Mouse (Mus musculus): ENCODE results near the gene Khdc4.
"Not testable (repeated sequence)": the region's sequence is repeated elsewhere in the genome, so short reads cannot be mapped to it uniquely, and the experiment has no call there.

Gene Khdc4

DNA sequence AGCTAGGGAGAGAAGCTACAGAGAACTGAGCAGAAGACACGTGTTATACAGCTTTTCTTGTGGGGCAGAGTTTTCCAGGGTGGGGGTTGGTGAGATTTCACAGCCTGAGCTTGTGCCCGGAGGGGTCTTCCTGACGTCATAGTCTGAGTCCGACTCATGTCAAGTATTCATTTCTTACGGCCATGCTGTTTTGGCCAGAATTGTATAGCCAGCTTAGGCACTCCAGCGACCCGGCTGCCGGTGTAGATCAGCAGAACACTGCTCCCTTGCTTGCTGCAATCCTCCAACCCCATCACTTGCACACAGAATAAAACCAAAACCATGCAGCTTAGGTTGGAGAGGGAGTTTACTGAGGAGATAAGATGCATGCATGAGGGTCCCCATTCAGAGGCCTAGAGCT, 30.0 kb upstream of the Khdc4 start:
- no peak for DNase-seq (ENCODE audit: low spot score)

DNA sequence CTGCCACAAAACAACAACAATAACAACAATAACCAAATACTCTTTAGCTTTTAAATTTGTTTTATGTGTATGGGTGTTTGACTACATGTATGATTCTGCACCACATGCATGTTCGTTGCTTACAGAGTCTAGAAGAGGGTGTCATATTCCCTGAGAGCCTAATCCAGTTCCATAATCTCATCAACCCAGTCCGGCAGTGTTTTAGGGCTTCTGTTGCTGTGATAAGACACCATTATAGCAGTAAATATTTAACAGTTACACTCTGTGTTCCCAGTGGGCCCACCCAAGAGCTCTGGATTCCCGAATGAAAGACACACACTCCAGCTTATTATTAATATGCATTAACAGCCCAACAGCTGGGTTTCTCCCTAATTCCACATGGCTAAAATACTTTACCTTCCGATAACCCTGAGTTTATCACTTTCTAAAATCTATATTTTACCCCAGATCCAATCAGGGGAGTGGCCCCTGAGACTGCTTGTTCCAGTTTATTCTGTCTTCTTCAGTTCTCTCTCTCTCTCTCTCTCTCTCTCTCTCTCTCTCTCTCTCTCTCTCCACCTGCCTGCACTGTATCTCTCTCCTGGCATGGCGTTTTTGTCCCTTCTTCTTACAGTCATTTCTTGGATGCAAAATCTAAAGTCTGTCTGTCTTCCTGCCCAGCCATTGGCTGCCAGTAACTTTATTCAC, 27.0 kb upstream of the Khdc4 start:
- no peak for DNase-seq (ENCODE audit: low spot score)

DNA sequence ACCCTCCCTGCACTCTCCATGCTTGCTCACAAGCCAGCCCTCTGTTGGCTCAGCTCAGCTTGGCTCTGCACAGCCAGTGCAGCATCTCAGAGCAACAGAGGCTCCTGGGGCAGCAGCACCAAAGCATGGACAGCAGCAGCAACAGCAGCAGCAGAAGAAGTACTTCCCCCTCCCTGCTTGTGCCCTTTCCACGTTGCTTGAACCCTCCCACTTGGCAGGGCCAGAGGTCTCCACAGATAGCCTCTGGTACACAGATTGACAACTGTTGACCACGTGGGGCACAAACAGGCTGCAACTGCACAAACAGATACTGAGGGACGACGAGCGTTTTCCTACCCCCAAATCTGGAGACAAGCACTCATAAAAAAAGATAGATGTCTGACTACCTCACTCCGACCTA, 25.8 kb upstream of the Khdc4 start:
- no peak for DNase-seq (ENCODE audit: low spot score)

DNA sequence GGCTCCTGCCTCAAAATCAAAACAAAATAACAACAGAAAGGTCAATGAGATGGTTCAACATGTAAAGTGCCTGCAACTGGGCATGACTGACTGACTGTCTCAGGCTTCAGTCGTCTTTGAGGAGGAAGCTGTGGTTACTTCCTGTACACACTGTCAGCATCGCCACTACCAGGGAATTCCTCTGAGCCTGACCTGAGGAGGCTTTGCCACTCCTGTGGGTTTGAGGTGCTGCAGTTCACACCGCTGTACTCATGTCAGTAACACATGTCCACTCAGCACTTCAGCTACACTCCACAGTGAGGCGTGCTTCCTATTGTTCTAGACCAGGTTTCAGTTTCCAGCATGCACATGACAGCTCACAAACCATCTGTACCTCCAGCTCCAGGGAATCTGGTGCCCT, 21.5 kb upstream of the Khdc4 start:
- DNase-seq (ENCODE audit: low spot score): no peak

DNA sequence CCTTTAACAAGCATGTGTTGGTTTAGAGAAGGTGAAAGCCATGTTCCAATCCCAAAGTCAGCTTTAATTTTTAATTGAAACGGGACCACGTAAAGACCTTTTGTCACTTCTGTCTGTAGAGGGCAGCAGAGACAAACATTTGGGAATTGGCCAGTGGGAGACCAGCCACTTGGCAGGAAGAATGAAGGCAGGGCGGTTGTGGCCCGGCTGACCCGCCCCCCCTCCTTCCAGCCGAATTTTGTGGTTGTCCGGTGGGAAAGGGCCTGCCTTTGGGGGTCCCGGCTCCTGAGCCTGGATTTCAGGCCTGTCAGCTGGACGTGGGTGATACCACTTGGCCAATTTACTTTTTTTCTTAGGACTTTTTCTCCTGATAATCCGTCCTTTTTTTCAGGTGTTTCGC, 8.2 kb upstream of the Khdc4 start:
- DNase-seq (ENCODE audit: low spot score): peak; percentile 65

DNA sequence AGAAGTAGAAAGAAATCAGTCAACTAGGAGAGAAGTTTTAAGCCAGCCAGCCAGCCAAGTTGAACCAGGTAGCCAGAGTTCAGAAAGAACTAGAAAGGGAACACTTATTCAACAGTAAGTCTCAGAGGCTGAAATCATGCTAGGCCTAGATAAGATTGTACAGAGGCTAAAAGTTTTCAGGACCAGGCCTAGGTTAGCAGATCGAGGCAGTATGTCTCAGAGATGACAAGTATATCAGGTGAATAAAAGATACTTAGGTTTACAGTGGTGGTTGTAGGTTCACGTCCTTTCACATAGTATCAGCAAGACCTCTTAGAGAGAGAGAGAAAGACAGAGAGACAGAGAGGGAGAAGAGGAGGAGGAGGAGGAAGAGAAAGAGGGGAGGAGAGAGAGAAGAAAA, 1.8 kb upstream of the Khdc4 start:
- no peak for DNase-seq (ENCODE audit: low spot score)

DNA sequence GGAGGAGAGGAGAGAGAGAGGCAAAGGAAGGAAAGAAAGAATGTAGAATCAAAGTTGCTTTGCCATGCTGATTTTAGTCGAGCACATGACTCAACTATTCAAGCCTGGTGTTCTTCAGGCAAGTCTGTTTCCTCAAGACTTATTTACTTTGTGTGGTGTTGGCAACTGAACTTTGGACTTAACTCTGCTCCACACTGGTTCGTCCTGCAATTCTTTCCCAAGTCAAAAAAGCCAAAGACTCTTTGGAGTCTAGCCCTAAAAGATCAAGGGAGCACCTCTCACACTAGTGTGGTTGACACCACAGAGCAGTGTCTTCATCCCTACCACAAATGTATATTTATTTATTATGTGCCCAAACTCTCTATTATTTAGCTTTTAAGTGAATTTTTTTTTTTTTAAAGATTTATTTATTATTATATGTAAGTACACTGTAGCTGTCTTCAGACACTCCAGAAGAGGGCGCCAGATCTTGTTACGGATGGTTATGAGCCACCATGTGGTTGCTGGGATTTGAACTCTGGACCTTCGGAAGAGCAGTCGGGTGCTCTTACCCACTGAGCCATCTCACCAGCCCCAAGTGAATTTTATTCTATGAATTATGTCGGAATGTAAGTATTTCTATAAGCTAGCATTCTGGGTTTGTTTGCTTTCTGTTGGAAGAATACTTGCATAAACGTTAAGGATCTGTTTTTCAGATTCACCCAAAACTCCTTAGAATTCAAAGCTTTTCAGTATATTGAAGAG, 1.2 kb upstream of the Khdc4 start:
- DNase-seq (ENCODE audit: low spot score): no peak

DNA sequence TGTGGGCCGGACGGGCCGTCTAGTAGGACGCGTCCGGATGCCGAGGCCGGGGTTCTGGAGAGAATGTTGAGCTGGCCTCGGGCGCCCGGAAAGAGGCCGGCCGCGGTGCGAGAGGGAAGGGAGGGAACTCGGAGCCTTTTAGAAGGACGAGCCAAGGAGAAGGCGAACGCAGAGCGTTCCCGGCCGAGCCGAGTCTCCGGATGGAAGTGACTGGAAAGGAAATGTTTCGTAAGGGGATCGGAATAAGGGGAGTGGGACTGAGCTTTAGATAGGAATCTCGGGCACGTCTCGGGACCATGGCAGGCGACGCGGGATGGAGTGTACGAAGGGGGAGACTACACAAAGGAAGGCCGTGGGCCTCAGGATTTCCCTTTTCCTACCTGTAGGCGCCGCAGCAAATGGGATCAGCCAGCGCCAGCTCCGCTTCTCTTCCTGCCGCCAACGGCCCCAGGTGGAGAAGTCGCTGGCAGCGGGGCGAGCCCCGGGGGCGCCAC, 402 bp downstream of the Khdc4 start:
- no peak for DNase-seq (ENCODE audit: low spot score)

DNA sequence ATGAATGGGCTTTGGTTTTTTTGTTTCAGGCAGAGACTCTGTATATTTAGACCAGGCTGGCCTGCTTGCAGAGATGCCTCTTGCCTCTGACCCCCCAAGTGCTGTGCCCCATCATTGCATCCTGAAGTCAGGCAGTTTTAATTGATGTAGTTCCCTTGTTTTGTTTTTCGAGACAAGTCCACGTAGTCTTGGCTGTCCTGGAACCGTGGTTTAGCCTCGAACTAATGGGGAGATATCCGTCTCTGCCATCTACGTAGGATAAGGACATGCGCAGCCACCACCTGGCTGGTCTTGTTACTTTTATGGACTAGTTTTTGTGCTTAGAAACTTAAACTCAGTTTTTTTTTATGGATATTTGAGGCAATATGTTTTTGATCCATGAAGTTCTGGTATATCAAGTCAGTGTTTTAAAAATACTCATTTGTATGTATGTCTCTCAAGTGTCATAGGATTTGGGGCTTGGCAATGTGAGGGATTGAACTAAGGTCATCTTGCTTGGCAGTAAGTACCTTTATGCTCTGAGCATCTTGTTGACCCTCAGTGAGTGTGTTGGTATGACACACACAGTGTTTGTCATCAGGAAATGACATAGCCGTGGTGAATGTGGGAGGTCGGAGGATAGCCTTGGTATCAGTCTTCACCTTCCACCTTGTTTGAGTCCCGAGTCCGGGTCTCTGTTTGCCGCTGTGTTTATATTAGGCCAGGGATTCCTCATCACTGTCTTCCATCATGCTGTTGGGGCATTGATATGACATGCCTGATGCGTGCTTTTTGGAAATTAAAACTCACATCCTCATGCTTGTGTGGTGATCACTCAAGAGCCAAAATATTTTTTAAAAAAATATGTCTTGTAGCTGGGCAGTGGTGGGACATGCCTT, 1.4 kb downstream of the Khdc4 start:
- DNase-seq (ENCODE audit: low spot score): no peak

DNA sequence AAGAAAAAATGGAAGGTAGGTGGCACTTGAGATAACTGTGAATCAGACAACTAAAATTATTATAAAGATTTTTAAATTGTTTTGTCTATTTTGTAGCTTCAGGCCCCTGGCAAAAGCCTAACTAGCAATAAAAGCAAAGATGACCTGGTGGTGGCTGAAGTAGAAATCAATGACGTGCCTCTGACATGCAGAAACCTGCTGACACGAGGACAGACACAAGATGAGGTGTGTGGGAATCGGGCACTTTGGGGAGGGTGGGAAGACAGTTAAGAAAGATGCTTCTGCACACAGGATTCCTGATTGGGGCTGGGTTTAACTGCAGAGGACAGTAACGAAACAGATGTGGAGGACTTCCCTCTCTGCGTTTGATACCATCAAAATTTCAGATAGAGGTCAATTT, 3.5 kb downstream of the Khdc4 start:
- DNase-seq (ENCODE audit: low spot score): no peak

DNA sequence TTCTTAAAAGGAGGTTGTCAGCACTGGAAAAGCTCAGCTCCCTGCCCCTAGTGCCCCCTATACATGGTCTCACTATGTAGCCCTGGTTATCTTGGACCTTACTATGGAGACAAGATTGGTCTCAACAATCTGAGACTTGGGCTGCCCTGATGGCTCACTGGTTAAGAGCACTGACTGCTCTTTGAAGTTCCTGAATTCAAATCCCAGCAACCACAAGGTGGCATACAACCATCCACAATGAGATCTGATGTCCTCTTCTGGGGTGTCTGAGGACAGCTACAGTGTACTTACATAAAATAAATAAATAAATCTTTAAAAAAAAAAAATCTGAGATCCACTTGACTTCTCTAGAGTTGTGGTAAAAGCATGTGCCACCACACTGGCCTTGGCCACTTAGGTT, 9.9 kb downstream of the Khdc4 start:
- DNase-seq (ENCODE audit: low spot score): no peak

DNA sequence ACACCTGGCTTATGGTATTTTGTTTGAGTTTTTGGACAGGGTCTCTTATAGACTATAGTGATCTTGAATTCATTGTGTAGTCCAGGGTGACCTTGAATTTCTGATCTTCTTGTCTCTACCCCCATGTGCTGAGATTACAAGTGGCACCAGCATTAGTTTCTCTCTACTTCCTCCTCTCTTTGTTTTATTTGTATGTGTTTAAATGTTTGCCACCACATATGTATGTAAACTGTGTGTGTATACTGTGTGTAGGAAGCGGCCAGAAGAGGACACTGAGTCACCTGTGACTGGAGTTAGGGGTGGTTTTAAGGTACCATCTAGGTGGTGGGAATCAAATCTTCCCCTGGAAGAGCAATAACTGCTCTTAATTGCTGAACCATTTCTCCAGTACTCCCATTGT, 12.4 kb downstream of the Khdc4 start:
- no peak for DNase-seq (ENCODE audit: low spot score)

DNA sequence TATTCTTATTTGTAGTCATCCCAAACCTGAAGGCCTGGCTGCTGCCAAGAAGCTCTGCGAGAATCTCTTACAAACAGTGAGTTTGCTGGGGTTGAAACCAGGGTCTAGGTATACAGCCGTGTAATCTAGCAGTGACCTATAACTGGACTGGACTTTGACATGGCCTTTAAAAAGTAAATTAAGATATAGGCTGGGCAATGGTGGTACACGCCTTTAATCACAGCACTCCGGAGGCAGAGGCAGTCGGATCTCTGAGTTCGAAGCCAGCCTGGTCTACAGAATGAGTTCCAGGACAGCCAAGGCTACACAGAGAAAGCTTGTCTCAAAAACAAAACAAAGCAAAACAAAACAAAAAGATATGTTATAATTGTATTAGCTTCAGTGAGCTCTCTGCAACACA, 13.2 kb downstream of the Khdc4 start:
- no peak for DNase-seq (ENCODE audit: low spot score)

DNA sequence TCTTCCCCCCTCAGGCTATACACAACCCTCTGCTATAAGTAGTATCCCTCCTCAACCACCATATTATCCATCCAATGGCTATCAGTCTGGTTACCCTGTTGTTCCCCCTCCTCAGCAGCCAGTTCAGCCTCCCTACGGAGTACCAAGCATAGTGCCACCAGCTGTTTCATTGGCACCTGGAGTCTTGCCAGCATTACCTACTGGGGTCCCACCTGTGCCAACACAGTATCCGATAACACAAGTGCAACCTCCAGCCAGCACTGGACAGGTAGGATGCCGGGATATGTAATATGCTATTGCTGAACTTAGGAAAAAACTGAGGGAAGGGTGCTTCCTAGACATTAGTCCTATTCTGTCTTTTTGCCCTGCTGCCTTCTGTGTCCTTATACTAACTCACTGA, 14.6 kb downstream of the Khdc4 start:
- no peak for DNase-seq (ENCODE audit: low spot score)

DNA sequence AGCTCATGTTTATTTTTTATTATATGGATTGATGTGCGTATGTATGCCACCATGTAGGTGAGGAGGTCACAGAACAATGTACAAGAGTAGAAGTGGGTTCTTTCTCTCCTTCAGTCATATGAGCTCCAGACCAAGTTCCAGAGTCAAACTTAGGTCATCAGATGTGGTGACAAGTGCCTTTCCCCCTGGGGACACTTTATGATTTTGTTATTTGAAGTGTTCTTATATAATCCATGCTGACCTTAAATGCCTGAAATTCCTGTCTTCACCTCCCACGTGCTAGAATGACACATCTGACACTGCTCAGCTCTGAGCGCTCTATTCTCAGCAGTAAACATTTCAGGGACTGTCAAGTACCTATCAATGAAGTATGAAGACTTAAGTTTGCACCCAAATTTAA, 15.6 kb downstream of the Khdc4 start:
- DNase-seq (ENCODE audit: low spot score): no peak

DNA sequence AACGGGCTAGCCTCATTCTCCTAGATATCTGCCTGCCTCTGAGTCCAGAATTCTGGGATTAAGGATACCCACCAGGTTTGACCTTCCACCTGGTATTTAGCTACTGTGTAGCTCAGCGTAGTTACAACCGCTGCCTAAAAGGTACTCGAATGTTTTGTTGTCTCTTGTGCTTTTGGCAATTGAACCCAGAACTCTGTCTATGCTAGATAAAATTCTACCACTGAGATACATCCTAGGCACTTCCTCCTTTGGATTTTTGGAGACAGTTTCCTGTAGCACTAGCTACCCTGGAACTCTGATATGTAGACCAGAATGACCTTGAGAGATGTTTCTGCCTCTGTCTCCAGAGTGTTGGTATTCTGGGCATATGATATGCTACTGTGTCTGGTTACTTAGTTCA, 28.1 kb downstream of the Khdc4 start:
- no peak for DNase-seq (ENCODE audit: low spot score)

DNA sequence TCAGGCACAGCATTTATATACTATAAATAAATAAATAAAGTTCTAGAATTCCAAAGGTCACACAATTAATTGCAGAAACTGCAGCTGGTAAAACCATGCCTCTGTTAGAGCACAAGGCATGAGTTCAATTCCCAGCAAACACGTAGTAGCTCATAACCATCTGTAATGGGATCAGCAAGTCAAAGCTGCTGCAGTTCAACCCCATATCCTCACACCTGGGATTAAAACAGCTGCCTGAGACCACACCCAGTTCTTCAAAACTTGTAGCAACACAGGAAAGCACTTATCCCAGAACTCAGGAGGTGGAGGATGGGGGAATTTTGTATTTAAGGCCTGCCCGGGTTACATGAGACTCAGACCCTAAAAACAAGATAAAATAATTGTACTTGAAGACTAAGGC, 29.1 kb downstream of the Khdc4 start:
- DNase-seq (ENCODE audit: low spot score): no peak

DNA sequence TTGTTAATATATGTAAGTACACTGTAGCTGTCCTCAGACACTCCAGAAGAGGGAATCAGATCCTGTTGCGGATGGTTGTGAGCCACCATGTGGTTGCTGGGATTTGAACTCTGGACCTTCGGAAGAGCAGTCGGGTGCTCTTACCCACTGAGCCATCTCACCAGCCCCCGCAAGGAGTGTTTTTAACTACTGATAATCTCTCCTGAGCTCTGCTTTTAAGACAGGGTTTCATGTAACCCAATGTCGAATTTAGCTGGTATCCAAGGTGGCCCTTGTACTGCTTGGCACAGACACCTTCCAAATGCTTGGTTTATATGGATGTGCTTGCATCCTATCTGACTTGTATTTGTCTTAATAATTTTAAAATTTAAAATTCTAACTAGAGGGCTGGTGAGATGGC, 30.1 kb downstream of the Khdc4 start:
- not testable (repeated sequence) for DNase-seq (ENCODE audit: low spot score)

DNA sequence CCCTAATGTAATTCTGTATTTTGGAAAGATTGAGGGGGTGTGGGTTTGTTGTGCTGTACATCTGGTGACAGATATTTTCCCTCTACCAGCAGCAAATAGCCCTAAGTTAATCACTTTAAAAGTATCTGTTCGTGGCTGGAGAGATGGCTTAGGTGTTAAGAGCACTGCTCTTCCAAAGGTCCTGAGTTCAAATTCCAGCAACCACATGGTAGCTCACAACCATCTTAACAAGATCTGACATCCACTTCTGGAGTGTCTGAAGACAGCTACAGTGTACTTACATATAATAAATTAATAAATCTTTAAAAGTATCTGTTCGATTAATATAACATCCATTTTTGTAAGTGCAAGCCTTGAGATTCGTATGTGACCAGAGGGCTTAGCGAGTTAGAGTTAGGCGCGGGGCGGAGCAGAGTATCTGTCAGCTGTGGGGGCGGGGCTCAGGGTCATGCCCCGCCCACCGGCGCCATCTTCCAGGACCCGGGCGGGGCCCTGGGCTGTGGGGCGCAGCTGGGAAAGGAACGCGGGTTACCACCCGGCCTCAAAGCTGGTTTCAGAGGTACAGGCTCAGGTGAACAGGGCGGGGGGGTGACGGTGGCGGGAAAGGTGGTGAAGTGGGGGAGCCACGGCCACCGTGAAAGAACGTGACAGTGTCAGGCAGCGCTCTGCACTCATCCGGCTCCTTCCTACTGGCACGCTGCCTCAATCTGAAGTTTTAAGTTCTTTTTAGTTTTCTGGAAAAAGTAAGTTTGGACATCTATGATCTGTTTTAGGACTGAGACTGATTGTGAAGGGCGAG, 31.0 kb downstream of the Khdc4 start, which contains the start of gene Rit1:
Gene Rit1 (plus strand): TSS at position 440 of the 799 bp plus-strand sequence.
- DNase-seq (ENCODE audit: low spot score): peak; percentile 83

DNA sequence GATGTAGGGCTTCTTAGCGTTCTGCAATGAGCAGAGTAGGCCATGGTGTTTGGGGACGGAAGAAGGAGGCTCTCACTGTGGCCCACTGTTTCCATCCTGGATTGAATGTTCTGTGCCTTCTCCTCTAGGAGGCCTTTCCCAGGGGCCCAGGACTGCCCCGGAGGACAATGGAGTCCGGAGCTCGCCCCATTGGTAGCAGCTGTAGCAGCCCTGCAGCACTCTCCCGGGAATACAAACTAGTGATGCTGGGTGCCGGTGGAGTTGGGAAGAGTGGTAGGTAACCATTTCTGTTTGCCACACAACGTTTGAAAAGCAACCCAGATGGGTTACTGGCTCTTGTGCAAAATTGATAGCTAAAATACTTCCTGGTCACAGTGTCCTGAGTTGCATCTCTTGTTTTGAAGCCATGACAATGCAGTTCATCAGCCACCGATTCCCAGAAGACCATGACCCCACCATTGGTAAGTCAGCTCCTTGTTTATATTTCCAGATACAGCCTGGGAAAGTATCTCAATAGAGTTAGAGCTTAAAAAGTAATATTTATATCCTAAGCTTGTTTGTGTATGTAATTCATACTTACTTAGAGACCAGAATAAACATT, 31.7 kb downstream of the Khdc4 start:
- peak; percentile 16 for DNase-seq (ENCODE audit: low spot score)

DNA sequence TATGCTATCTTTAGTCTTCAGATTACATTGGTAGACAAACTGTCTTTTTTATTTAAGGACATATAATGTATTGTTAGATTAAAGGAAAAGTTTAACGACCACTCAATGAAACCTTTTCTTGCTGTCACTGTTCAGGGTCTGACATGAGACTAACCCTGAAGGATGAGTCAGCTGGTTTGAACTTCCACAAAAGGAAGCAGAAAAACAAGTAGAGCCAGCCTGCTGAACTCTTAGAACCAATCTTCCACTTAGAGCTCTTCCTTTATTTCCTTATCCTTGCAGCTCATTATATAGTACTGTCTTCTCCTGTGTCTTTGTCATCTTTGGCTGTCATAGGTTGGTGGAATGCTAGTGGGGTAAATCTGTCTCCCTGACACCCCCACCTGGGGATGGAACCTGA, 32.2 kb downstream of the Khdc4 start:
- no peak for DNase-seq (ENCODE audit: low spot score)

Measured in urinary bladder, postnatal 25 days (tissue).